Mouse (Mus musculus): ENCODE results near the gene Crybb1.

Crybb1 gene

GRCm38 (mm10) chr5:112286608-112286983 lies 31.0 kb downstream of the Crybb1 start:
- DNase-seq (ENCODE audit: low spot score): no peak

- no peak for DNase-seq (ENCODE audit: low spot score)
Observed at GRCm38 (mm10) chr5:112286984-112287641, 31.5 kb downstream of the Crybb1 start.

- no peak for DNase-seq (ENCODE audit: low spot score)
Observed at GRCm38 (mm10) chr5:112287652-112288051, 32.0 kb downstream of the Crybb1 start.

- DNase-seq (ENCODE audit: low spot score): no peak
Observed at GRCm38 (mm10) chr5:112288193-112289141, 32.9 kb downstream of the Crybb1 start.

GRCm38 (mm10) chr5:112289236-112289635 lies 33.6 kb downstream of the Crybb1 start:
- no peak for DNase-seq (ENCODE audit: low spot score)

GRCm38 (mm10) chr5:112289819-112290535 lies 34.4 kb downstream of the Crybb1 start:
- DNase-seq (ENCODE audit: low spot score): no peak

- DNase-seq (ENCODE audit: low spot score): no peak
Observed at GRCm38 (mm10) chr5:112290536-112290880, 34.9 kb downstream of the Crybb1 start.

GRCm38 (mm10) chr5:112291866-112292265 lies 36.3 kb downstream of the Crybb1 start:
- no peak for DNase-seq (ENCODE audit: low spot score)

- DNase-seq (ENCODE audit: low spot score): no peak
Observed at GRCm38 (mm10) chr5:112292343-112292980, 36.8 kb downstream of the Crybb1 start.

GRCm38 (mm10) chr5:112293800-112294199 lies 38.2 kb downstream of the Crybb1 start:
- no peak for DNase-seq (ENCODE audit: low spot score)

GRCm38 (mm10) chr5:112294696-112295095 lies 39.1 kb downstream of the Crybb1 start:
- DNase-seq (ENCODE audit: low spot score): no peak

- DNase-seq (ENCODE audit: low spot score): no peak
Observed at GRCm38 (mm10) chr5:112295162-112295561, 39.5 kb downstream of the Crybb1 start.

- DNase-seq (ENCODE audit: low spot score): no peak
Observed at GRCm38 (mm10) chr5:112295564-112295963, 39.9 kb downstream of the Crybb1 start.

GRCm38 (mm10) chr5:112296404-112297181 lies 41.0 kb downstream of the Crybb1 start:
- no peak for DNase-seq (ENCODE audit: low spot score)

GRCm38 (mm10) chr5:112297257-112297656 lies 41.6 kb downstream of the Crybb1 start:
- DNase-seq (ENCODE audit: low spot score): no peak

GRCm38 (mm10) chr5:112298226-112298988 lies 42.8 kb downstream of the Crybb1 start:
- no peak for DNase-seq (ENCODE audit: low spot score)

GRCm38 (mm10) chr5:112299399-112299798 lies 43.8 kb downstream of the Crybb1 start:
- DNase-seq (ENCODE audit: low spot score): no peak

- no peak for DNase-seq (ENCODE audit: low spot score)
Observed at GRCm38 (mm10) chr5:112300112-112300511, 44.5 kb downstream of the Crybb1 start.

GRCm38 (mm10) chr5:112300721-112301308 lies 45.2 kb downstream of the Crybb1 start:
- no peak for DNase-seq (ENCODE audit: low spot score)

GRCm38 (mm10) chr5:112301694-112302093 lies 46.1 kb downstream of the Crybb1 start:
- DNase-seq (ENCODE audit: low spot score): no peak
